Mouse (Mus musculus) kidney, postnatal 0 days (tissue): Measurements from ENCODE around the gene Aldh3b1. TPM values are rescaled to one million over a fixed set of nuclear protein-coding genes. Genes with fewer than 3 reads are reported as not detected.

Experiments
- ATAC-seq: fragments of 200-750 bp; cut with Nextera tagmentation; replicated peaks from 2 replicates; pipeline ENCODE4 v1.8.0; 2017; ENCODE audit warnings: low read depth, moderate number of reproducible peaks, moderate TSS enrichment, moderate library complexity; ENCODE audit not compliant: low FRiP score
- DNase-seq: peaks from one replicate; pipeline ENCODE4 v3.0.0-alpha.2; 2016; ENCODE audit warnings: low spot score
- H3K27ac ChIP-seq: fragments of 300-500 bp; sonication (generic); 2 replicates; pipeline ENCODE4 v1.5.1; 2014; ENCODE audit warnings: mild to moderate bottlenecking
- H3K27me3 ChIP-seq: fragments of 300-500 bp; sonication (generic); 2 replicates; pipeline ENCODE4 v1.6.1; 2014; ENCODE audit warnings: low read length, mixed read lengths; ENCODE audit not compliant: insufficient read depth
- H3K36me3 ChIP-seq: fragments of 300-500 bp; sonication (generic); 2 replicates; pipeline ENCODE4 v1.6.1; 2014; ENCODE audit warnings: low read length, mixed read lengths; ENCODE audit not compliant: insufficient read depth
- H3K4me1 ChIP-seq: fragments of 300-500 bp; sonication (generic); replicated peaks from 2 replicates; pipeline ENCODE4 v1.6.1; 2014; ENCODE audit warnings: antibody characterized with exemption, low read length, mixed read lengths; ENCODE audit not compliant: insufficient read depth
- H3K4me2 ChIP-seq: fragments of 300-500 bp; sonication (generic); 2 replicates; pipeline ENCODE4 v1.6.1; 2014; ENCODE audit warnings: mild to moderate bottlenecking, low read length, moderate library complexity, mixed read lengths
- H3K4me3 ChIP-seq: fragments of 300-500 bp; sonication (generic); replicated peaks from 2 replicates; pipeline ENCODE4 v1.5.1; 2014; ENCODE audit warnings: low read depth, low read length
- H3K9ac ChIP-seq: fragments of 300-500 bp; sonication (generic); 2 replicates; pipeline ENCODE4 v1.6.1; 2014; ENCODE audit warnings: low read depth, low read length
- H3K9me3 ChIP-seq: fragments of 300-500 bp; sonication (generic); replicated peaks from 2 replicates; pipeline ENCODE4 v1.6.1; 2016; ENCODE audit warnings: low read length, inconsistent platforms, mixed read lengths
- CTCF ChIP-seq: IDR thresholded peaks from 2 replicates; pipeline ENCODE4 v1.5.1; 2016; ENCODE audit warnings: antibody characterized with exemption, low read depth, mild to moderate bottlenecking, moderate library complexity
- whole genome bisulfite sequencing: fragments of 180-500 bp; shearing (Covaris S2); extraction: QIAGEN DNeasy Blood & Tissue Kit; methylation state at CpG from one replicate; pipeline ENCODE4 v1.1.7; 2014; 5-methylcytosine and 5-hydroxymethylcytosine counted together
- polyA plus RNA-seq: library from polyadenylated mRNA; unstranded; fragments of >200 nt; fragmentation: Nextera tagmentation; extraction: Ambion mirVana; gene quantifications from 2 replicates; pipeline ENCODE4 v1.2.1, GENCODE M21; 2015

The Aldh3b1 gene
- polyA plus RNA-seq, 1 experiment from 2014 or later = 3.8 TPM

DNA sequence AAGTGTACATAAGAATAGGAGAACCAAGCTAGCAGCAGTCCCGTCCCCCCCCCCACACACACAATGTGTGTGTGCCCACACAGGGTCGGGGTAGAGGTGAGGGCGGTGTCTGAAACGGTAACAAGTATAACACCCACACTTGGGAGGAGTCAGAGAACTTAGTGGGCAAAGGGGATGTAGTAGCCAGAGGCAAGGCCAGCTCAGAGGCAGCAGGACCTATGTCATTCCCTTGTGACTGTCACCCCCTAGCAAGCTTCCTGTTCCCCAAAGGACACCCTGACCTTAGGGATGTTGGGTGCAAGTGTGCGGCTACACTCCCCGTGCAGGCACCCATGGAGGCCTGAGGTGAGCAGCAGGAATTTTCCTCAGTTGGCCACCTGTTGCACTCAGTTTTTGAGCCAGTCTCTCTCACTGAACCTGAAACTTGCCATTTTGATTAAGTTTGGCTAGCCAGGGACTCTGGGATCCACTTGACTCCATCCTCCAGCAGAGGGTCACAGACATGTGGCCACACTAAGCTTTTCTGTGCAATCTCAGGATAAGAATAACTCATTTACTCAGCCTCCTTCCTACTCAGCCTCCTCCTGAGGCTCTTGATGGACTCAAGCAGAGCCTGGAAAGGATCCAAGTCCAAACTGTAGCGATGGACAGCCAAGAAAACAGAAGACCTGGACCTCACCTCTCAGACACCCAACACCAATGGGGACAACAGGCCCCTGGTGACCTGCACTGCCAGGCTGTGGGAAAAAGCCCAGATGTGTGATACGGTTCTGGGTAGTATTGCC lies 21.5 kb downstream of the Aldh3b1 start:
- Histone ChIP-seq H3K9ac (0 out of 2 replicates have a peak overlapping the region, but pooled peaks have one; percentile 71), H3K27me3 (no peaks in the 10 kb centered on the region), H3K36me3 (peaks cover 35% of the 10 kb centered on the region), H3K4me1 (peaks cover 29% of the 10 kb centered on the region), H3K4me2 (peak overlapping the region; percentile 84), H3K27ac (no peak overlapping the region), H3K4me3 (peak overlapping the region; percentile 74), H3K9me3 (no peaks in the 10 kb centered on the region)
- ATAC-seq (no peak), DNase-seq (no peak)
- WGBS = 68% methylated on average over 8 of the region's 8 CpGs
- TF ChIP-seq CTCF = no peak

DNA sequence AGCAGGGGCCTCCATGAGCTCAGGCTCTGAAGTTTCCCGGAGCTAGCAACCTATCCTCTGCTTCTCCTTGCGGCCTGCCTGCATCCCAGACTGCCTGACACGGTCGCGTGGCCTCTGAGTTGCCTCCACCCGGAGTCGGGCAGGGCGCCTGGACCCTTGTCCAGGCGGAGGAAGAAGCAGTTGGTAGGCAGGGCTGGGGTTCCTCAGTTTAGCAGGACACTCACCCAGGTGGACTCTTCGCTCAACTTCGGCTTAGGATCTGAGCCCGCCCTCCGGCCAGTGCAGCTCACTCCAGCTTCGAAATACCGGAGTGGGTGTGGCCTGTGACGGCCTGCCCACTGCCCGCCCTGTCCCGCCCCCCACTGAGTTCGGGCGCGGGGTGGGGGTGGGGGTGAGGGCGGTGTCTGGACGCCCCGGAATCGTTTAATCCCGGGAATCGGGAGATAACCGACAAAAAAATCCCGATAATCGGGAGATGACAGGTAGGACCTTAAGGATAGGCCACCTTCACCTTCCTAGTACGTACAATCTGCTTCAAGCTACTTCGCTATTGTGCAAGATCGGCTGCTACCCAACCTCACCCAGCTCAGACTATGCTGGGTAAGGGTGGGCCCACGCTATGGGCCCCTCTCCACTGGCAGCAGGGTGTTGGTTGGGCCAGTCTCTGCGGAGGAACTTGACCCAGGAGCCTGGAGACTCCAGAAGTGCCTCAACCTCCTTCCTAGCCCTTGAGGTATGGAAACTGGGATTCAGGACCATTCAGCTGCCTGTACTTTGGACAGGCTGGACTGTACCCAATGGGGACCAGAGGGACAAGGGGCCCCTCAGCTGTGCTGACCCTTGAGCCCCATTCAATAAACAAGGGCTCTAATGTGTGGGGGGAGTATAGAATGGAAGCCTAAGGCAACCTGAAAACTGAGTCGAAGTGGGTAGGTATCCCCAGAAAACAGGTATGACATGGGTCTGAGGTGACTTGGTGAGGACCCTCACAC lies 22.5 kb downstream of the Aldh3b1 start, which contains the start of gene Tcirg1:
TSS of gene Tcirg1 (minus strand) at position 339 of the 992 bp plus-strand sequence.
- H3K9me3 ChIP-seq = no peaks in the 10 kb centered on the region
- no peak for TF ChIP-seq CTCF
- 4% methylated on average over 36 of the region's 36 CpGs for WGBS
- H3K36me3 ChIP-seq = peaks cover 45% of the 10 kb centered on the region
- no peaks in the 10 kb centered on the region for H3K27me3 ChIP-seq
- peak within 1 kb of the TSS; percentile 71 for H3K9ac ChIP-seq
- H3K4me1 ChIP-seq = peaks cover 29% of the 10 kb centered on the region
- ATAC-seq (peak; percentile 74), DNase-seq (peak; percentile 86)
- peak within 1 kb of the TSS; percentile 84 for H3K4me2 ChIP-seq
- peak within 1 kb of the TSS; percentile 87 for H3K27ac ChIP-seq
- H3K4me3 ChIP-seq = peak within 1 kb of the TSS; percentile 74

DNA sequence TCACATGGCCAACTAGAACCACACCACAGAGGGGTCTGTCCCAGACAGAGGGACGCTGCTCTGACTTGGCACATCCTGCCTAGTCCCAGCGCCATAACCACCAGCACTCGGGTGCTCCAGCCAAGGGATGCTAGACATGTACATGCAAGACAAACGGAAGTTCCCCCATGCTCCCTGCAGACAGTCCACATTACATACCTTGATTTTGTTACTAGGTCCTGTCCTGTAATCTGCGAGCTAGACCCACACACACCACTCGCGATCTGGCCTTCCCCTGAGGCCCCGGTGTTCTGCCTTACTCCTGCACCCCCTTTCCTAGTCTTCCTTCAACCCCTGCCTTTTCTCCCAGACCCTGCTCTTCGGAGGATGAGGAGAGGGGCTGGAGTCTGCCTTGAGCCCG lies 23.3 kb downstream of the Aldh3b1 start:
- peaks cover 25% of the 10 kb centered on the region for H3K4me1 ChIP-seq
- 10% methylated on average over 10 of the region's 10 CpGs for WGBS
- peak overlapping the region; percentile 84 for H3K4me2 ChIP-seq
- peaks cover 53% of the 10 kb centered on the region for H3K36me3 ChIP-seq
- TF ChIP-seq CTCF = no peak
- no peaks in the 10 kb centered on the region for H3K9me3 ChIP-seq
- H3K27ac ChIP-seq = peak overlapping the region; percentile 87
- peak overlapping the region; percentile 71 for H3K9ac ChIP-seq
- ATAC-seq (no peak), DNase-seq (no peak)
- peak overlapping the region; percentile 74 for H3K4me3 ChIP-seq
- H3K27me3 ChIP-seq = no peaks in the 10 kb centered on the region

DNA sequence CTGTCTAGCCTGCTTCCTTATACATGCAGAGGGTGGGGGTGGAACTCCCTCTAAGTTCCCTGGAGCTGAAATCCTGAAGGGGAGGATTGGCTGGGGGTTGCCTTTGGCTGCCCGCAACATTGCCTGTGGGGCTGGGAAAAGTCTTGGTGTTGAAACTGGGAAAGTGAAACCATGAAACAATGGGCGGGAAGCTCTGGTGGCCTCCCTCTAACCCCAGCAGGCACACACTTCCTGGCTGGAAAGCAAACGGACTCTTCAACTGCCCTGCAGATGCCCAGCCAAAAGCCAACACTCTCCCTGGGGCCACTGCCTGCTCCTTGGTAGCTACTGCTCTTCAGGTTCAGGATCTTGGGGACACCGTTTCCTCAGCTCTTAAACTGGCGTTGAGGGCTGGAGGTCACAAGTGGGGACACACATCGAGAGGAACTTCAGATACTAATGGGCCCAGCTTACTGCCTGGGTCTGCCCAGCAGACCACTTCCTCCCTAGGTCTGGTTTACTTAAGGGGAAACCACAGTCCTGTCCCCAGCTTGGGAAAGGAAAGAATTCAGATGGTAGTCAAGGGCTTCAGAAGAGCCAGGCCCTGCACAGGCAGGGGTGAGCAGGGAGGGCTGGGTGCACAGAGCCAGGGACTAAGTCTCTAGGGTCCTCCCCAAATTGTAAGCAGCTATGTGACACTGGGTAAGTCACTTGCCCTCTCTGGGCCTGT lies 24.2 kb downstream of the Aldh3b1 start:
- peak overlapping the region; percentile 87 for H3K27ac ChIP-seq
- peak; percentile 77 for DNase-seq
- H3K4me1 ChIP-seq = peaks cover 25% of the 10 kb centered on the region
- H3K4me3 ChIP-seq = peak overlapping the region; percentile 74
- 0 out of 2 replicates have a peak, but pooled peaks have one; percentile 8 for ATAC-seq
- peaks cover 47% of the 10 kb centered on the region for H3K36me3 ChIP-seq
- H3K9ac ChIP-seq = peak overlapping the region; percentile 71; the same call in 1 of the 2 replicates
- H3K27me3 ChIP-seq = no peaks in the 10 kb centered on the region
- no peaks in the 10 kb centered on the region for H3K9me3 ChIP-seq
- 16% methylated on average over 6 of the region's 6 CpGs for WGBS
- peak overlapping the region; percentile 84 for H3K4me2 ChIP-seq
- TF ChIP-seq CTCF = no peak

DNA sequence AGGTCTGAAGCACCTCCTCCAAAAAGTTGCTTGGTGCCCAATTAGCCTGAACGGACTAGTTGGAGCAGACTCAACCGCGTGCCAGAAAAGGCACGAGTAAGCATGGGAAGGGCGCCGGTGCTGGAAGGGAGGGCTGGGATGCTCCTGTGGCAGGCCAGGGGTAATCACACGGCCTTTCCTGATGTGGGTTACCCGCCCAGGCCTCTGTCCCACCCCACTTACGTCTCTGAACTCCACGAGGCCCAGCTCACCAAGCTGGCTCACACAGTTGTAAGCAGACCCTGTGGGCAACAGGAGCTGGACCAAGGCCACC lies 25.3 kb downstream of the Aldh3b1 start:
- WGBS = 56% methylated on average over 10 of the region's 10 CpGs
- no peak for TF ChIP-seq CTCF
- Histone ChIP-seq H3K9me3 (no peaks in the 10 kb centered on the region), H3K4me1 (peaks cover 25% of the 10 kb centered on the region), H3K4me2 (peak overlapping the region; percentile 84), H3K4me3 (no peak overlapping the region), H3K36me3 (peaks cover 41% of the 10 kb centered on the region), H3K27ac (0 out of 2 replicates have a peak overlapping the region, but pooled peaks have one; percentile 87), H3K27me3 (no peaks in the 10 kb centered on the region), H3K9ac (no peak overlapping the region)
- ATAC-seq (no peak), DNase-seq (no peak)
